Mouse (Mus musculus): ENCODE results near the gene Rab13. TPM values are rescaled to one million over a fixed set of nuclear protein-coding genes. Genes with fewer than 3 reads are reported as not detected.
A peak's percentile ranks its signal among the peaks of the same experiment; 100 is the strongest.

Rab13 gene
- polyA plus RNA-seq, 1 experiment from 2014 or later = 39.7 TPM

DNA sequence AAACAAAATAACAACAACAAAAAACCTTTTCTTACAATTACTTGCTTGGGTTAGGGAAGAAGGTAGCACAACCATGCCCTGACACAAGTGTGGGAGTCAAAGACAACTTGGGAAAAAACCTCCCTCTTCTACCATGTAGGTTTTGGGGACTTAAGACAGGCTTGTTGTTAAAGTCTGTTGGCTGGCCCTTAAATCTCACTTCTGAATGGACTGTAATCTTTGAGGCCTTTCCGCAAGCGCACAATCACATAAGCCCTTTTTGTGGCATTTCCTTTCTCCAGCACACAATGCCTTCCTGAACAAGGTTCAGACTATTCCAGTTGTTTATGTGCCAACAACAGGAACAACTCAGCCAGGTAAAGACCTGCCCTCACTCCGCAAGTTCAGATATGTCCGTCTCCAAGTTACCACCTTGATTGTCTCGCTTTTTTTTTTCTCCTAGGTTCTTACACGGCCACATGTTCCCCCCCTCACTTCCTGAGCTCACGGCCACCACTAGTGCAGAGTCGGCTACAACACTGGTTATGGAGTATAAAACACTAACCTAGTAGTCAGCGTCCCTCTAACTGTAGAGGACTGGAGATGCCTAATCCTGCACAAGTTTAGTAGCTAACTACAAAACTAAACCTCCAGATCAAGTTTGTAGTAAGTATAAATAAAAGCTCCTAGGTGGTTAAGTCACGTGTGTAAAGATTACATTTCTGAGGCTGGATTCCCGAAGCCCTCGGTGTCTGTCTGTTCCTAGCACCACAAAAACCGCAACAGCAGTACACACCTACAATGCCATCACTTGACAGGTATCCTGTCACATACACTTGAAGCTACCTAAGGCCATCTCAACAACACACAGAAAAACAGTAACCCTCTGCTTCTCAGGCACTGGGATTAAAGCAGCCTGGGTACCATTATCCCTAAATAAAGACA lies 1.8 kb upstream of the Rab13 start:
- WGBS = 80% methylated on average over 13 of the region's 13 CpGs
- peaks cover 57% of the 10 kb centered on the region for H3K36me3 ChIP-seq
- no peaks in the 10 kb centered on the region for H3K9me3 ChIP-seq
- peak overlapping the region; percentile 55 for H3K9ac ChIP-seq
- H3K4me3 ChIP-seq = peak overlapping the region; percentile 86
- H3K4me1 ChIP-seq = peaks cover 26% of the 10 kb centered on the region
- H3K4me2 ChIP-seq (replicated peaks) = peak overlapping the region; percentile 95
- H3K27ac ChIP-seq = no peak overlapping the region
- no peaks in the 10 kb centered on the region for H3K27me3 ChIP-seq
- ATAC-seq (ENCODE audit: low FRiP score, low read depth) = no peak

DNA sequence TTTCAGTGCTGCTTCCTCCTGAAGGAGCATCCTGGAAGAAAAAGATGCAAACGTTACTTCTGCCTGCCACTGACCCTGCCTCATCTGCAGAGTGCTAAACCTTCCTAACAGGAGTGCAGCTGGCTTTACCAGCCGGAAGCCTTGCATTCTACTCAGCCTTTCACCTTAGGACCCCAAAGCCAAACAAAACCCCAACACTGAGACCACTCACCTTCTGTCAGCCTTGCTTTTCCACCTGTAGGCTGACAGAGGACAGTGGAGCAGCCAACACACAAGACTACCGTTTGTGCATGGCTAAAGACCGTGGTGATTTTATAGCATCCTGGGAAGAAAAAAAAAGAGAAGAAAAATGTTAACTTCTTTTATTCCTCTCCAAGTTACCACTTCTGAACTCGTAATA lies 772 bp upstream of the Rab13 start:
- H3K4me2 ChIP-seq (replicated peaks) = peak overlapping the region; percentile 95

DNA sequence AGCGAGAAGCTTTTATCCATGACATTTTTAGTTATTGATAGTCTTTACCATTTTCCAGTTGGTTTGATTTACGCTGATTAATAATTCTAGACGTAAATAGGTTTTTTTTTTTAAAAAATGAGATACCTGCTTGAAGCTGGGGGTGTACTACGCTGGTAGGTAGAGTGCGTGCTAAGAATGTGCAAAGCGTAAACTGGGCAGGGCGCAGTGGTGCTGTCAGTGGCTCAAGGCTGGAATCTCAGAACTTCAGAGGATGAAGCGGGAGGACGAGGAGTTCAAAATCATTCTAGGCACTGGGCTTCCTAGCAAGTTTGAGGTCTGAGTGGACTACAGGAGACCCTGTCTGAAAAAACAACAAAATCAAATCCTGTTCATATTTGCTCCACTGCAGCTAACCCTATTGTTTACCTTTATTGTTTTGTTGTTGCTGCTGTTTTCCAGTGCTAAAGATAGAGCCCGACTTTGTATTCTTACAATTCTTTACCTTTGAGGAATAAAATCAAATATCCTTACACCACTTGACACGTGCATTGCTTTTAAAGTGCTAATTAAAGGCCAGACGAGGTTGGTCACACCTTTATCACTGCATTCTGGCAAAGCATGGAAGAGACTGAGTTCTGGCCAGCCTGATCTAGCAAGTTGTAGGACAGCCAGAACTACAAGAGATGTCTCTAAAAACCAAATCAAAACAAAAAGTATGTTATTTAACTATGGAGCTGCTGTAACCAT lies 625 bp downstream of the Rab13 start:
- Histone ChIP-seq H3K36me3 (peaks cover 35% of the 10 kb centered on the region), H3K27me3 (no peaks in the 10 kb centered on the region), H3K9ac (peak overlapping the region; percentile 56), H3K4me1 (peaks cover 26% of the 10 kb centered on the region), H3K9me3 (no peaks in the 10 kb centered on the region), H3K4me2 (replicated peaks) (peak overlapping the region; percentile 75), H3K4me3 (peak overlapping the region; percentile 86), H3K27ac (peak overlapping the region; percentile 44; the same call in 1 of the 2 replicates)
- peak; percentile 43; the same call in 1 of the 2 replicates for ATAC-seq (ENCODE audit: low FRiP score, low read depth)
- 11% methylated on average over 12 of the region's 12 CpGs for WGBS

More for the DNA sequence above, 772 bp upstream of the Rab13 start:
- Histone ChIP-seq H3K27me3 (no peaks in the 10 kb centered on the region), H3K4me3 (peak overlapping the region; percentile 86), H3K9me3 (no peaks in the 10 kb centered on the region), H3K27ac (no peak overlapping the region), H3K36me3 (peaks cover 49% of the 10 kb centered on the region), H3K9ac (peak overlapping the region; percentile 91), H3K4me1 (peaks cover 26% of the 10 kb centered on the region)
- no peak for ATAC-seq (ENCODE audit: low FRiP score, low read depth)
- WGBS = 15% methylated on average over 5 of the region's 5 CpGs

DNA sequence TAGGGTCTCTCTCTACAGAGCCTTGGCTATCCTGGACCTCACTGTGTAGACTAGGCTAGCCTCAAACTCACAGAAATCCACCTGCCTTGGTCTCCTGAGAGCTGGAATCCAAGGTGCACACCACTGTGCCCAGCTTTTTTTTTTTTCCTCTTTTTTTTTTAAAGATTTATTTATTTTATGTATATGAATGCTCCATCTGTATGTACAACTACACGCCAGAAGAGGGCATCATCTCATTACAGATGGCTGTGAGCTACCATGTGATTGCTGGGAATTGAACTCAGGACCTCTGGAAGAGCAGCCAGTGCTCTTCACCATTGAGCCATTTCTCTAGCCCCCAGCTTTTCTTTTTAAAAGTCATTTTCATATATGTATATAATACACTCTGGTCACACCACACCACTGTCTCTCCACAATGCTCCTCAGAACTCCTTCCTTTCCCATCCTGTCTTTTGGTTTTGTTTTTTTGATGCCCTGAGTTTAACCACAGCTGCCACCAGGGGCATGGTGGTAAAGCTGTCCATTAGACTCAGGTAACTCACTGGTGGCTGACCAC lies 2.4 kb downstream of the Rab13 start:
- Histone ChIP-seq H3K4me1 (peaks cover 29% of the 10 kb centered on the region), H3K9me3 (no peaks in the 10 kb centered on the region), H3K27me3 (no peaks in the 10 kb centered on the region), H3K4me3 (no peak overlapping the region), H3K4me2 (replicated peaks) (no peak overlapping the region), H3K36me3 (peaks cover 17% of the 10 kb centered on the region), H3K9ac (no peak overlapping the region), H3K27ac (no peak overlapping the region)
- 41% methylated on average over 1 of the region's 1 CpGs for WGBS
- ATAC-seq (ENCODE audit: low FRiP score, low read depth) = no peak

DNA sequence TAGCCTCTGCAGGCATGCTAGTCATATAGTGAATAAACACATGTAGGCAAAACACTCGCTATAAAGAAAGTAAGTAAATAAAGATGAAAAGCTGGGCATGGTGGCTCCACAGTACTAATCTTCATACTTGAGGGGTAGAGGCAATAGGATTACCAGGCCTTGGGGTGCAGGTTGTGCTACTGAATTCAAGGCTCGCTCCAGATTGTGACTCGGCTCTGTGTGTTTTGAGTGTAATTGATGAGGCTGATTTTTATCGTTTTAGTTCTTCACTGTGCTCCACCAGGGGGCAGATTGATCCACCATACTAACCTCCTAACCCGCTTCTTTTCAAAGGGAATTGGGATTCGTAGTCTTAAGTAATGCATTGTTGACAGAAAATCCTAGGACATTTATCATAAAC lies 6.6 kb downstream of the Rab13 start:
- peak overlapping the region; percentile 57 for H3K4me3 ChIP-seq
- H3K9ac ChIP-seq = peak overlapping the region; percentile 72
- peaks cover 23% of the 10 kb centered on the region for H3K36me3 ChIP-seq
- WGBS = 15% methylated on average over 6 of the region's 6 CpGs
- H3K27me3 ChIP-seq = no peaks in the 10 kb centered on the region
- H3K9me3 ChIP-seq = no peaks in the 10 kb centered on the region
- H3K27ac ChIP-seq = peak overlapping the region; percentile 88
- peak overlapping the region; percentile 77 for H3K4me2 ChIP-seq (replicated peaks)
- no peak; the same call in 1 of the 2 replicates for ATAC-seq (ENCODE audit: low FRiP score, low read depth)
- H3K4me1 ChIP-seq = peaks cover 17% of the 10 kb centered on the region

DNA sequence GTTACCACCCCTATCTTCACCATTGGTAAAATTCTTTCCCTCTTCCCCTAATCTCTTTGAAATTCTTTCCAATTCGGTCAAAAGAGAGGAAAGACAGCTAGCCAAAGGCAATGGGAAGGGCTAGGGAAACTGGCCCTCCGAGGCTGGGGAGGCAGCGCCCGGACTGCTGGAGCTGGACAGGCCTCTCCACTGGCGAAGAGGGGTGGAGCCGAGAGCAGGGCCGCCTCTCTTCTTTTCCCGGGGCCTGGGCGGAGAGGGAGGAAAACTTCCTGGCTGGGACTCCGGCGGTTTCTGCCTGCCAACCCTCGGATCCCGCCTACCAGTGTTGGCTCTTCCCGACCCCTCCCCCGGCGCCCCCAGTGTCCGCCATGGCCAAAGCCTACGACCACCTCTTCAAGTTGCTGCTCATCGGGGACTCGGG lies 7.0 kb downstream of the Rab13 start:
- WGBS = 1% methylated on average over 20 of the region's 20 CpGs
- peaks cover 17% of the 10 kb centered on the region for H3K4me1 ChIP-seq

DNA sequence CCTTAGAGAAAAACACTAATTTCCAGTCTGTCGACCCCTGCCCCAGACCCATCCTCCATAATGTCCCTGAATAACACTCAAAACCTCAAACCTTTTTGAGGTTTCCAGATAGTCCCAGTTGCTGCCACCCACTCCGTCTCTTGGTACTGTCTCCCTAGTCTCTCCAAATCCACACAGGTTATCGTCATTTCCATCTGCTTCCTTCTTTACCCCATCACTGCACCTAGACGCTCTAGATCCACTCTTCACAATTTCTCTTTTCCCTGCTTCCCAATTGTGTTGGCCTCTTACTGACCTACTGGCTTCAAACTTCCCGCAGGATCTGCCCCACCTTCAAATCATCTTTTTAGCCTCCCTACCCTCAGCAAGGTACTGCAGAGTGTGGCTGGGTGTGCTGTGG lies 7.6 kb downstream of the Rab13 start:
- no peak for ATAC-seq (ENCODE audit: low FRiP score, low read depth)
- Histone ChIP-seq H3K4me1 (peaks cover 17% of the 10 kb centered on the region), H3K36me3 (peaks cover 33% of the 10 kb centered on the region), H3K27ac (peak overlapping the region; percentile 88; the same call in 1 of the 2 replicates), H3K4me2 (replicated peaks) (peak overlapping the region; percentile 77), H3K9me3 (no peaks in the 10 kb centered on the region), H3K9ac (peak overlapping the region; percentile 72), H3K4me3 (peak overlapping the region; percentile 57), H3K27me3 (no peaks in the 10 kb centered on the region)
- 22% methylated on average over 5 of the region's 5 CpGs for WGBS

More for the DNA sequence above, 7.0 kb downstream of the Rab13 start:
- Histone ChIP-seq H3K9me3 (no peaks in the 10 kb centered on the region), H3K27me3 (no peaks in the 10 kb centered on the region), H3K36me3 (peaks cover 27% of the 10 kb centered on the region), H3K9ac (peak overlapping the region; percentile 72), H3K4me3 (peak overlapping the region; percentile 57), H3K4me2 (replicated peaks) (peak overlapping the region; percentile 77), H3K27ac (peak overlapping the region; percentile 88)
- peak; percentile 85 for ATAC-seq (ENCODE audit: low FRiP score, low read depth)

DNA sequence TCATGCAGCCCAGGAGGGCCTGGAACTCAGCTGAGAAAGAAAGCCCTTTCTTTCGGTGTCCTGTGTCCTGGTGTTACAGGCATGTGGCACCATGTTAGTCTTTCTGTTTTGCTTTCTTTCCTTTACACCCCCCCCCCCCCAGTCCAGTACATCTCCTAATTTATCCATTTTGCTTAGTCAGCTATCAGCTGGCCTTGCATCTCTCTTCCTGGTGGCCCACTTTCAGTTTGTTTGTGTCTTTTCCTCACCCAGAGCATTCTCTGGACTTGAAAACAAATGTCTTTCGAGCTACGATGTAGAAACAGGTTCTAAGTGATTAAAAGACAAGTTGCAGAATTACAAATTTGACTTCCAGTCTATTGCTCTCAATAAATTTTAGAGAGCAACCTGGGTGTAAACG lies 9.0 kb downstream of the Rab13 start:
- 92% methylated on average over 4 of the region's 4 CpGs for WGBS
- 0 out of 2 replicates have a peak overlapping the region, but pooled peaks have one; percentile 77 for H3K4me2 ChIP-seq (replicated peaks)

DNA sequence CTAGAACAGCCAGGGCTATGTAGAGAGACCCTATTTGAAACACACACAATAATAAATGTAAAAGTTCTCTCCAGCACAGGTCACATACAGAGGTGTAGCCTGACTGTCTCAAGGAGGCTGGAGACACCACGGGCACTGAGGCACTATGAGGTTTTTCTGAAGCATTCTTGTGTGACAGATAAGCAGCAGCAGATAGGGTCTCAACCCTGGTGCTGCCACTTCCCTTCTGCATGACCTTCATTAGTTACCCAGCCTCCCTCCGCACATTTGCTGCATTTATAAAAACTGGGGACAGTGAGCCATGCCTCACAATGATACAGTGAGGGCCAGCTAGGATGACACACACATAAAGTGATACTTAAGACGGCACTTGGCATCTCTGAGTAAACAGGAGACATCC lies 9.4 kb downstream of the Rab13 start:
- Histone ChIP-seq H3K4me2 (replicated peaks) (no peak overlapping the region), H3K4me1 (peaks cover 14% of the 10 kb centered on the region), H3K9me3 (no peaks in the 10 kb centered on the region), H3K9ac (no peak overlapping the region), H3K4me3 (no peak overlapping the region), H3K27me3 (no peaks in the 10 kb centered on the region), H3K27ac (no peak overlapping the region), H3K36me3 (peaks cover 36% of the 10 kb centered on the region)
- 87% methylated on average over 3 of the region's 3 CpGs for WGBS
- ATAC-seq (ENCODE audit: low FRiP score, low read depth) = no peak

More for the DNA sequence above, 9.0 kb downstream of the Rab13 start:
- Histone ChIP-seq H3K27me3 (no peaks in the 10 kb centered on the region), H3K4me1 (peaks cover 14% of the 10 kb centered on the region), H3K36me3 (peaks cover 36% of the 10 kb centered on the region), H3K27ac (no peak overlapping the region), H3K4me3 (no peak overlapping the region), H3K9me3 (no peaks in the 10 kb centered on the region), H3K9ac (no peak overlapping the region)
- no peak for ATAC-seq (ENCODE audit: low FRiP score, low read depth)

DNA sequence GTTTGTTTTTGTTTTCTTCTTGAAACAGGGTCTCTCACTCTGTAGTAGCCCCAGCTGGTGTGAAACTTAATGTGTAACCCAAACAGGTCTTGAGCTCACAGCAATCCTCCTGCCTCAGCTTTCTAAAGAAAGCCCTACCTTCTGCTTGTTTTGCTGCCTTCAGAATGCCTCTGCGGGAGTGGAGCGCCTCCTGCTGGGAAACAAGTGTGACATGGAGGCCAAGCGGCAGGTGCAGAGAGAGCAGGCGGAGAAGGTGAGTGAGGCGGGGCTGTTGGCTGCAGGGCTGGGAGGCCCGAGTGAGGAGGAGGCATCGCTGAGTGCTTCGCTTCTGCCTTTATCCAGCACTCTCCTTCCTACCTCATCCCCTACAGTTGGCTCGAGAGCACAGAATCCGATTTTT lies 10.8 kb downstream of the Rab13 start:
- Histone ChIP-seq H3K4me1 (peaks cover 14% of the 10 kb centered on the region), H3K36me3 (peaks cover 36% of the 10 kb centered on the region), H3K27me3 (no peaks in the 10 kb centered on the region), H3K4me2 (replicated peaks) (no peak overlapping the region), H3K9me3 (no peaks in the 10 kb centered on the region), H3K9ac (no peak overlapping the region), H3K27ac (no peak overlapping the region), H3K4me3 (no peak overlapping the region)
- no peak for ATAC-seq (ENCODE audit: low FRiP score, low read depth)
- 78% methylated on average over 10 of the region's 10 CpGs for WGBS

DNA sequence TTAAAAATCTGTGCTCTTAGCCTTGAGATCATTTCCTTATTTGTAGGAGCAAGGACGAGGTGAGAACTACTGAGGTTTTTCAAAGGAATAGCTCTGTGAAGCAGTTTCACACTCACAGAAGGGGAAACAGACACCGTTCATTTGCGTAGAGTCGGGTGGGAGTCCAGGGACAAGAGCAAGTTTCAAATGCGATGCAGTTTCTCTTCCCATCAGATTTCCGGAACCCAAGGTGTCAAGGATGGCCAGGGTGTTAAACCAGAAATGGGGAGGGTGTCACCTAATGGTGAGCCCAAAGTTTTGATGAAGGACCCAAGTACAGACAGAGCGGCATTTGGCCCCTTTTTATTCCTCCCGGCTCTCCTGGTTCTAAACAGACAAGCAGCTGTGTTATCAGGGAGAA lies 17.6 kb downstream of the Rab13 start:
- H3K4me1 ChIP-seq = peaks cover 10% of the 10 kb centered on the region
- no peak for ATAC-seq (ENCODE audit: low FRiP score, low read depth)
- H3K27ac ChIP-seq = no peak overlapping the region; the same call in 1 of the 2 replicates
- H3K27me3 ChIP-seq = no peaks in the 10 kb centered on the region
- peak overlapping the region; percentile 82 for H3K4me3 ChIP-seq
- no peaks in the 10 kb centered on the region for H3K9me3 ChIP-seq
- peak overlapping the region; percentile 86 for H3K9ac ChIP-seq
- H3K36me3 ChIP-seq = peaks cover 35% of the 10 kb centered on the region
- 12% methylated on average over 8 of the region's 8 CpGs for WGBS
- peak overlapping the region; percentile 84 for H3K4me2 ChIP-seq (replicated peaks)
